ENCODE assay signal across 8 mouse cellular contexts in genomic region chr7:141539556-141540311, GRCm38 (mm10). TPM values are rescaled to one million over a fixed set of nuclear protein-coding genes. Genes with fewer than 3 reads are reported as not detected.
DNase-seq lines count a peak whose midpoint lies in the region; ATAC-seq and TF ChIP-seq lines count a peak whose summit lies in the region.

Chid1 (minus strand) TSS chr7:141539857.

- H3ac ChIP-seq in myocyte (ENCODE audit: control insufficient read depth, insufficient read length), result peak within 1 kb of the TSS; percentile 70

- peaks cover 11% of the 10 kb centered on the region; the same call in 1 of the 2 replicates for H3K79me2 ChIP-seq in liver, adult 2 months (ENCODE audit: control insufficient read depth, insufficient read depth, low read length)
- peaks cover 13% of the 10 kb centered on the region for H3K79me2 ChIP-seq in myocyte (ENCODE audit: control insufficient read depth, insufficient read depth)

- H3K4me3 ChIP-seq in heart, embryonic 11.5 days (ENCODE audit: low read depth, low read length), result peak within 1 kb of the TSS; percentile 80
- peak within 1 kb of the TSS; percentile 83 for H3K4me3 ChIP-seq in kidney, embryonic 16.5 days (ENCODE audit: low read length)
- H3K4me3 ChIP-seq in liver, adult 2 months (ENCODE audit: insufficient read depth, low read depth, low read length), result peak within 1 kb of the TSS; percentile 70
- peak within 1 kb of the TSS; percentile 89 for H3K4me3 ChIP-seq in myocyte

- H3K4me2 ChIP-seq in heart, embryonic 11.5 days, result peak within 1 kb of the TSS; percentile 95
- H3K4me2 ChIP-seq in kidney, embryonic 16.5 days (replicated peaks; ENCODE audit: low read depth, low read length), result peak within 1 kb of the TSS; percentile 81
- peak within 1 kb of the TSS; percentile 91 for H3K4me2 ChIP-seq in myocyte (ENCODE audit: low read depth)

- 1% methylated on average over 46 of the region's 46 CpGs for WGBS in heart, embryonic 11.5 days (ENCODE audit: insufficient replicate concordance)
- 1% methylated on average over 46 of the region's 46 CpGs for WGBS in kidney, embryonic 16.5 days
- WGBS in liver, adult 2 months, result 1% methylated on average over 46 of the region's 46 CpGs

- peak; percentile 92 for ATAC-seq in erythroblast, adult 5-6 weeks (replicated peaks; ENCODE audit: low FRiP score, poor library complexity, severe bottlenecking)
- ATAC-seq in heart, embryonic 11.5 days (replicated peaks; ENCODE audit: insufficient number of reproducible peaks, low FRiP score, low TSS enrichment), result peak; percentile 96
- ATAC-seq in kidney, embryonic 16.5 days (ENCODE audit: low FRiP score, low TSS enrichment), result peak; percentile 96

- peak; percentile 80 for TF ChIP-seq POLR2A in liver, adult 2 months (IDR thresholded peaks at IDR 0.05; ENCODE audit: extremely low read depth, insufficient read depth, low read length)
- peak; percentile 98 for TF ChIP-seq POLR2A in myocyte (IDR thresholded peaks at IDR 0.05; ENCODE audit: insufficient read length, low read depth)

- TF ChIP-seq CTCF in liver, adult 2 months (IDR thresholded peaks at IDR 0.05; ENCODE audit: low read depth, low read length), result no peak

- no peaks in the 10 kb centered on the region for H3K36me3 ChIP-seq in heart, embryonic 11.5 days (ENCODE audit: control insufficient read depth, insufficient read depth, low read length)
- no peaks in the 10 kb centered on the region for H3K36me3 ChIP-seq in kidney, embryonic 16.5 days (ENCODE audit: insufficient read depth, low read length)
- H3K36me3 ChIP-seq in liver, adult 2 months (ENCODE audit: control insufficient read depth, insufficient read depth, low read length), result no peaks in the 10 kb centered on the region
- H3K36me3 ChIP-seq in myocyte (ENCODE audit: control insufficient read depth, insufficient read depth), result no peaks in the 10 kb centered on the region
- H3K36me3 ChIP-seq in splenic B cell, adult 2 months (ENCODE audit: control insufficient read depth, insufficient read depth, low read length, poor library complexity, severe bottlenecking), result no peaks in the 10 kb centered on the region

- peaks cover 14% of the 10 kb centered on the region for H3K4me1 ChIP-seq in heart, embryonic 11.5 days (ENCODE audit: control insufficient read depth, insufficient read depth, low read length)
- peaks cover 15% of the 10 kb centered on the region for H3K4me1 ChIP-seq in kidney, embryonic 16.5 days (ENCODE audit: insufficient read depth, low read length)
- peaks cover 13% of the 10 kb centered on the region for H3K4me1 ChIP-seq in liver, adult 2 months (ENCODE audit: control insufficient read depth, insufficient read depth, low read length)

- peak within 1 kb of the TSS; percentile 90 for H3K9ac ChIP-seq in heart, embryonic 11.5 days (ENCODE audit: low read depth, low read length)
- peak within 1 kb of the TSS; percentile 79 for H3K9ac ChIP-seq in kidney, embryonic 16.5 days (replicated peaks; ENCODE audit: low read length)
- peak within 1 kb of the TSS; percentile 87 for H3K9ac ChIP-seq in liver, adult 2 months (ENCODE audit: low read depth, low read length)

- DNase-seq in B cell, adult 2 months, result peak; percentile 99
- DNase-seq in brain, adult 2 months (ENCODE audit: low read depth, low spot score), result peak; percentile 99
- DNase-seq in liver, adult 2 months (ENCODE audit: extremely low read depth, low read depth, low spot score), result peak; percentile 90
- DNase-seq in splenic B cell, adult 2 months (ENCODE audit: low read depth, low spot score), result peak; percentile 98

- H3K27ac ChIP-seq in heart, embryonic 11.5 days (ENCODE audit: low read depth, low read length), result peak within 1 kb of the TSS; percentile 57; the same call in 1 of the 2 replicates
- H3K27ac ChIP-seq in kidney, embryonic 16.5 days (ENCODE audit: low read length), result peak within 1 kb of the TSS; percentile 73
- H3K27ac ChIP-seq in liver, adult 2 months (replicated peaks; ENCODE audit: insufficient read depth, low read depth, low read length), result peak within 1 kb of the TSS; percentile 76

- no peaks in the 10 kb centered on the region for H3K27me3 ChIP-seq in heart, embryonic 11.5 days (ENCODE audit: control insufficient read depth, insufficient read depth, low read length)
- no peaks in the 10 kb centered on the region for H3K27me3 ChIP-seq in kidney, embryonic 16.5 days (ENCODE audit: insufficient read depth, low read length)
- no peaks in the 10 kb centered on the region for H3K27me3 ChIP-seq in liver, adult 2 months (ENCODE audit: control insufficient read depth, insufficient read depth, low read length)
- no peaks in the 10 kb centered on the region for H3K27me3 ChIP-seq in myocyte (ENCODE audit: control insufficient read depth, insufficient read depth, insufficient read length)
- H3K27me3 ChIP-seq in splenic B cell, adult 2 months (ENCODE audit: control insufficient read depth, insufficient read depth, low read length, poor library complexity, severe bottlenecking), result no peaks in the 10 kb centered on the region

- H3K9me3 ChIP-seq in heart, embryonic 11.5 days (replicated peaks; ENCODE audit: control insufficient read depth, low read length), result no peaks in the 10 kb centered on the region
- H3K9me3 ChIP-seq in kidney, embryonic 16.5 days (ENCODE audit: low read length), result no peaks in the 10 kb centered on the region

TF ChIP-seq in myocyte, 11 proteins besides CTCF, POLR2A, EP300 and RAD21:
- TF ChIP-seq SRF (IDR thresholded peaks at IDR 0.05; ENCODE audit: control insufficient read depth, insufficient read length, low read depth), result no peak
- TF ChIP-seq POLR2AphosphoS2 (IDR thresholded peaks at IDR 0.05; ENCODE audit: insufficient read length, low read depth), result peak; percentile 99
- peak in 1 of 3 experiments; percentile 6 for TF ChIP-seq MYOG (IDR thresholded peaks at IDR 0.05; ENCODE audit: control insufficient read depth in 1 of 3, insufficient read depth in 1 of 3, insufficient read length in 2 of 3, low read depth in 2 of 3)
- TF ChIP-seq USF1 (IDR thresholded peaks at IDR 0.05; ENCODE audit: low read depth), result no peak
- TF ChIP-seq MYOD1 (IDR thresholded peaks at IDR 0.05; ENCODE audit: control insufficient read depth in 1 of 3, insufficient read length in 2 of 3, low read depth in 2 of 3), result peak in 1 of 3 experiments; percentile 3

RNA-seq across cellular contexts. Expression of gene Chid1, which starts in this region (rescaled TPM):
- total RNA-seq in erythroblast, adult 5-6 weeks (2015; ENCODE audit: low replicate concordance), result 4.0 and 7.5 TPM in 2 replicates
- total RNA-seq in erythroblast, adult 5-6 weeks (2017; ENCODE audit: low replicate concordance), result 7.5 and 8.1 TPM in 2 replicates
- 35.0 and 46.7 TPM in 2 replicates for polyA plus RNA-seq in heart, embryonic 11.5 days (2014; fragmentation: Nextera tagmentation; extraction: Ambion mirVana)
- 47.7 and 50.5 TPM in 2 replicates for polyA plus RNA-seq in kidney, embryonic 16.5 days (2015; fragmentation: Nextera tagmentation; extraction: Ambion mirVana)
- 24.2 and 30.6 TPM in 2 replicates for total RNA-seq in liver, adult 2 months (2014; rRNA removed)
- 32.6 and 45.1 TPM in 2 replicates for polyA plus RNA-seq in liver, adult 2 months (2012; rRNA removed)
- 51.3 TPM for polyA plus RNA-seq in myocyte (2012; fragmentation: generic; extraction: Trizol)

Comparison
In these comparisons a context has a peak if more than half of its experiments do, and no peak if none do; other contexts are left out.
1. Peak in every context shown above with its lines: DNase-seq, ATAC-seq, H3K4me3 ChIP-seq and H3K27ac ChIP-seq.